Mouse (Mus musculus): ENCODE measurements around the gene Tor4a.

- no peak for TF ChIP-seq CTCF (IDR thresholded peaks at IDR 0.05; ENCODE audit: borderline replicate concordance, extremely low read depth, insufficient read depth, insufficient read length)
- TF ChIP-seq POLR2A (IDR thresholded peaks at IDR 0.05; ENCODE audit: borderline replicate concordance, extremely low read depth, insufficient read depth, insufficient read length, poor library complexity, severe bottlenecking): peak; percentile 63
Measured at GRCm38 (mm10) chr2:25242101-25242506, 45.4 kb upstream of the Tor4a start, which contains the start of the genes Rnf208 and Cysrt1.
